Mouse (Mus musculus) liver, embryonic 14.5 days (tissue): Measurements from ENCODE around the gene Gm11639.

Experiments
- CTCF ChIP-seq: IDR thresholded peaks from 2 replicates; pipeline ENCODE4 v1.5.1; 2016; ENCODE audit warnings: antibody characterized with exemption, low read depth, control low read depth
- EP300 ChIP-seq: IDR thresholded peaks from 2 replicates; pipeline ENCODE4 v1.6.1; 2016; ENCODE audit warnings: antibody characterized with exemption, low read depth

- TF ChIP-seq EP300 (no peak), CTCF (no peak)
Observed at GRCm38 (mm10) chr11:104744995-104745568, 59.6 kb downstream of the Gm11639 start.
